Mouse (Mus musculus) liver, embryonic 16.5 days (tissue): Measurements from ENCODE around the gene Lcp1. TPM values are rescaled to one million over a fixed set of nuclear protein-coding genes. Genes with fewer than 3 reads are reported as not detected.

Experiments
- ATAC-seq: fragments of 200-750 bp; cut with Nextera tagmentation; 2 replicates; pipeline ENCODE4 v1.8.0; 2017; ENCODE audit warnings: low read depth, mild to moderate bottlenecking, moderate number of reproducible peaks, moderate library complexity
- H3K27ac ChIP-seq: fragments of 300-500 bp; sonication (generic); 2 replicates; pipeline ENCODE4 v1.5.1; 2014; ENCODE audit warnings: mild to moderate bottlenecking, low read length
- H3K27me3 ChIP-seq: fragments of 300-500 bp; sonication (generic); 2 replicates; pipeline ENCODE4 v1.6.1; 2014; ENCODE audit warnings: low read depth, low read length, mixed read lengths; ENCODE audit not compliant: control insufficient read depth, insufficient read depth
- H3K36me3 ChIP-seq: fragments of 300-500 bp; sonication (generic); 2 replicates; pipeline ENCODE4 v1.6.1; 2014; ENCODE audit warnings: mild to moderate bottlenecking; ENCODE audit not compliant: control insufficient read depth, insufficient read depth
- H3K4me1 ChIP-seq: fragments of 300-500 bp; sonication (generic); 2 replicates; pipeline ENCODE4 v1.6.1; 2014; ENCODE audit warnings: low read depth, low read length, mixed read lengths; ENCODE audit not compliant: control insufficient read depth
- H3K4me2 ChIP-seq: fragments of 300-500 bp; sonication (generic); 2 replicates; pipeline ENCODE4 v1.6.1; 2014; ENCODE audit warnings: low read depth, low read length, mixed read lengths
- H3K4me3 ChIP-seq: fragments of 300-500 bp; sonication (generic); 2 replicates; pipeline ENCODE4 v1.5.1; 2014; ENCODE audit warnings: low read depth, mild to moderate bottlenecking, low read length
- H3K9ac ChIP-seq: fragments of 300-500 bp; sonication (generic); 2 replicates; pipeline ENCODE4 v1.6.1; 2014; ENCODE audit warnings: low read depth, low read length
- H3K9me3 ChIP-seq: fragments of 300-500 bp; sonication (generic); replicated peaks from 2 replicates; pipeline ENCODE4 v1.6.1; 2016; ENCODE audit warnings: low read length; ENCODE audit not compliant: control insufficient read depth
- WGBS: fragments of 180-500 bp; shearing (Covaris S2); extraction: QIAGEN DNeasy Blood & Tissue Kit; methylation state at CpG from one replicate; pipeline ENCODE4 v1.1.7; 2014; ENCODE audit not compliant: insufficient replicate concordance; 5-methylcytosine and 5-hydroxymethylcytosine counted together
- microRNA-seq: library from miRNA; unstranded; fragments of <30 nt; microRNA quantifications from one replicate; pipeline ENCODE4, GENCODE M21; 2016
- polyA plus RNA-seq: library from polyadenylated mRNA; unstranded; fragments of >200 nt; fragmentation: Nextera tagmentation; extraction: Ambion mirVana; gene quantifications from 2 replicates; pipeline ENCODE4 v1.2.1, GENCODE M21; 2015

Lcp1 gene
- polyA plus RNA-seq, 1 experiment from 2014 or later: 43.0 TPM

DNA sequence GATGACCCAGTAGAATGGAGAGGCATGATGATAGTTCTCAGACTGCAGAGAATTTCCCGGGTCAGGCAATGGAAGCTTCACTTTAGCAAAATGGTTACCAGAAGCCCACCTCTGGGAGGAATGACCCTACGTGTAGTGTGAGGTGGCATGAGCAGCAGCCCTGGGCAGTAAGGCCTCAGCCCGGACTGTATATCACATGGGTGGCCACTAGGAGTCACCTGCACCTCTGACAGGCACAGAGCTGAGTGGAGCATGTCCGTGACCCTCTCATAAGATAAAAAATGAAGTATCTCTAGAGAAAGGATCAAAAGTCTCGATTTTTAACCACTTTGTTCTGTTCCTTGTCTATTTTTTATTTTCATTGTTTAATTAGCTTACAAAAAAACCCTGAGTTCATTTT lies 125.6 kb downstream of the Lcp1 start:
- Histone ChIP-seq H3K9ac (no peak overlapping the region), H3K36me3 (no peaks in the 10 kb centered on the region), H3K4me1 (no peaks in the 10 kb centered on the region), H3K4me3 (no peak overlapping the region), H3K27ac (no peak overlapping the region), H3K27me3 (no peaks in the 10 kb centered on the region), H3K9me3 (no peaks in the 10 kb centered on the region), H3K4me2 (no peak overlapping the region)
- WGBS: 36% methylated on average over 5 of the region's 5 CpGs
- ATAC-seq: no peak

DNA sequence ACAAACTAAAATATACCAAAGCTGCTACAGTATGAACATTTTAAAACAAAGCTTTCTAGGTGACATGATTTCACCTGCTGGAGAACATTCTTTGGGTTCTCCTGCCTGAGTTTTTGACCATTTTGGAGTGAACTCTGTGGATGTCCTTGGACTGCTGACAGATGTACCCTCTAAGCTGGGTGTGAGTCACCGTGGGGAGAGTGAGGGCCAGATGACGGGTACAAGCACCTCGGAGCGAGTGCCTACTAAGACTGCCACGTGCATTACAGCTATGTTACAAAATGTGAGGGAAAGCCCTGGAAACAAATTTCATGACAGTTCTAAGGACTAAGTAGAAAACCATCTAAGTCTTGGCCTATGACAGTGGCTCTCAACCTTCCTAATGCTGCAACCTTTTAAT lies 138.6 kb downstream of the Lcp1 start:
- no peak for ATAC-seq
- H3K36me3 ChIP-seq: no peaks in the 10 kb centered on the region

DNA sequence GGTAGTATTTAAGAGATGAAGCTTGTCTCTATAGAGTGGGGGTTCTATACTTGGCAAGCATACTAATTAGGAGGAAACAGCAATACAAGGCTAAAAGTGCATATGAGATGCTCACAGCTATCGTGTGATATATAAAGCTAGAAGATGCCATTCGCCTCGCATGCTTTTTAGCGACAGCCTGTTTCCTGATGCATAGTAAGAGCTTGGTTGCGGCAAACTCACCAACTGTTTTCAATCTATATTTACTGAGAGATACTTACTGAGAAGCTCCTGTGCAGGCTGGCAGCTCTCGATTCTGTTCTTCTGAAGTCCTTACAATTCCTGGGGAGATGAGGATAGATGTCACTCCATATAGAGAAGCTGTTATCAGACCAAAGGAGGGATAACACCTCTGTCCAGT lies 148.8 kb downstream of the Lcp1 start:
- H3K27me3 ChIP-seq: no peaks in the 10 kb centered on the region
- no peak for ATAC-seq
- no peaks in the 10 kb centered on the region for H3K9me3 ChIP-seq
- no peak overlapping the region for H3K4me2 ChIP-seq
- no peak overlapping the region for H3K27ac ChIP-seq
- 67% methylated on average over 6 of the region's 6 CpGs for WGBS
- peaks cover 4% of the 10 kb centered on the region for H3K4me1 ChIP-seq
- H3K36me3 ChIP-seq: no peaks in the 10 kb centered on the region
- no peak overlapping the region for H3K4me3 ChIP-seq
- no peak overlapping the region for H3K9ac ChIP-seq

More for the DNA sequence above, 138.6 kb downstream of the Lcp1 start:
- Histone ChIP-seq H3K4me3 (no peak overlapping the region), H3K9me3 (no peaks in the 10 kb centered on the region), H3K4me1 (no peaks in the 10 kb centered on the region), H3K27ac (no peak overlapping the region), H3K9ac (no peak overlapping the region), H3K27me3 (no peaks in the 10 kb centered on the region), H3K4me2 (no peak overlapping the region)
- 74% methylated on average over 5 of the region's 5 CpGs for WGBS

DNA sequence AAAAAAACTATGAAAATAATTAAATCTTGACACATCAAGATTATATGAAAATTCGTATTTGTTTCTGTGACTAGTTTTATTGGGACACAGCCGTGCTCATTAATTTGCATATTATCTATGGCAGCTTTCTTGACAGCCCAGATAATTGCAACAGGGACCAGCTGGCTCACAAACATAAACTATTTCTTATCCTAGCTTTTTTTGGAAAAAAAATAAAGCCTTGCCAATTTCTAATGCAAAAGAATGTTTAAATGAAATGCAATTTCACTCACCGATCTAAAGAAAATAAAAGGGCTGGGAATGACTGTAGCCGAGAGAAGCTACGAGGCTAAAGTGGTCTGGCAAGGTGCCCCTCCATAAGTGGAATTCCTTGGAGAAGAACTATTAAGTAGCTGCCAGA lies 149.5 kb downstream of the Lcp1 start:
- no peak overlapping the region for H3K4me2 ChIP-seq
- H3K27ac ChIP-seq: no peak overlapping the region
- ATAC-seq: no peak
- peaks cover 5% of the 10 kb centered on the region for H3K4me1 ChIP-seq
- no peaks in the 10 kb centered on the region for H3K9me3 ChIP-seq
- H3K27me3 ChIP-seq: no peaks in the 10 kb centered on the region
- no peak overlapping the region for H3K4me3 ChIP-seq
- WGBS: 50% methylated on average over 5 of the region's 5 CpGs
- no peaks in the 10 kb centered on the region for H3K36me3 ChIP-seq
- H3K9ac ChIP-seq: no peak overlapping the region

Small RNA genes lying within 50 kb of the gene (microRNA-seq; reads per million reads assigned to microRNA genes)
- not detected for gene Gm44482

Other genes with a start within 250 kb of the Lcp1 start
- 4.1 and 4.5 TPM in 2 replicates for gene Lrch1, start 183.2 kb upstream of the Lcp1 start, polyA plus RNA-seq
- gene Rubcnl, start 115.1 kb upstream of the Lcp1 start, polyA plus RNA-seq: 0.23 and 0.33 TPM in 2 replicates
- 0.05 TPM in 1 of 2 replicates, not detected in the other for gene Lrrc63, start 220 bp upstream of the Lcp1 start, polyA plus RNA-seq
- gene Cpb2, start 111.2 kb downstream of the Lcp1 start, polyA plus RNA-seq: 185 and 198 TPM in 2 replicates
- 10.2 and 11.3 TPM in 2 replicates for gene Zc3h13, start 153.3 kb downstream of the Lcp1 start, polyA plus RNA-seq